Mouse (Mus musculus): Measurements from ENCODE around the gene Oscar.

DNA sequence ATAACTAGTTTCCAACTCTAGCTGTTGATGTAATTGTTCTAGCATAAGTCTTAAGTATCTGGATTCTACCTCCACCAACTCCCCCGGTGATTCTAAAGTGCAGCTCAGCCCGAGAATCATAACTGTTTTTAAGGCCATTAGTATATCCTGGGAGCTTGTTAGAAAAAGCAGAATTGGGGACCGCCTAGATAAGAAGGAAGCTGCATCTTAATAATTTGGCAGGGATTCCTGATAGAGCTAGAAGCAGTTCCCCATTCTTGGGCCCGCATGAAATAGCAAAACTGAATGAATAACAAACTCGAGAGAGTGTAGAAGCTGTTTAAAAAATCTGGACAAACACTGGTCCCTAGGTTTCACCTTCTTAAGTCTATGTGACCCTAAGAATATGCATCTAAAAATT is 27.5 kb upstream of the Oscar start:
- no peak for TF ChIP-seq CTCF (IDR thresholded peaks at IDR 0.05; ENCODE audit: extremely low read depth, insufficient read depth, insufficient read length, insufficient replicate concordance)
- TF ChIP-seq POLR2A (IDR thresholded peaks at IDR 0.05; ENCODE audit: low read depth, low read length): no peak

Data from spleen, adult 2 months (tissue).